Mouse (Mus musculus) urinary bladder, postnatal 10 days (tissue): Measurements from ENCODE around the gene Rhox11.
"Not testable (repeated sequence)": the region's sequence is repeated elsewhere in the genome, so short reads cannot be mapped to it uniquely, and the experiment has no call there.

Experiments used
- DNase-seq: peaks from one replicate; pipeline ENCODE4 v3.0.0; 2022; ENCODE audit warnings: low spot score

Rhox11 gene

DNA sequence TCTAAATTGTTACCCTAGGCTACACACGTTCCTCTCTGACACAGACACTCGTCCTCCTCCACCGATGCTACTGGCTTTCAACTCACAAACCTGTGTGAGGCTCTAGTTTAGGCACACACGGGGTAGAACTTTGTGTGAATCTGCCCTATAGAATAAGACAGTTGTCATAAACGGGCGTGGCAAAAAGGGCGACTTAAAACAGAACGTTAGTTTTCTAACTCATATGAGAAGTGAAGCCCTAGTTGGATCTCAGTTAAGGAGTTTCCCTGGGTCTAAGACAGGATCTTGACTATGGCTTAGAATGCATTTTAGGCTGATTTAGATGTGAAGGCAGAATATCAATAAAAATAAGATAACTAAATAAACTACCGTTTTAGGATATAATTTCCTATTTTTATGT is at the start of gene Rhox11:
Gene Rhox11 (minus strand): TSS at position 101 of the 400 bp plus-strand sequence.
- no peak for DNase-seq

DNA sequence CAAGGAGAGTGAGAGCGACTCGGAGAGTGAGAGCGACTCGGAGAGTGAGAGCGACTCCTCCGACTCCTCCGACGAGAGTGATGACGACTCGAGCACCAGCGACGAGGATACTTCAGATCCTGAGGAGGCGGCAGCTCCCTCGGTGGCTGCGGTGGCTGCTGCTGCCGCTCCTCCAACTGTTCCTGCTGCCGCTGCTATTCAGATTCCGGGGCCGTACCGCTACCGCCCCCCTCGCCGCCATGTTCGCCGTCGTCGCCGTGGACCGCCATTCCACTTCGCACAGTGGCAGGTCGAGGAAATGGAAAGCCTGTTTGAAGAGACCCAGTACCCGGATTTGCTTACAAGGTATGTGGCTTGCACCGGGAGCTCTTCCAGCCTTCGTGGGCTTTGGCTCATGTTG is 36.5 kb upstream of the Rhox11 start:
- DNase-seq: no peak

DNA sequence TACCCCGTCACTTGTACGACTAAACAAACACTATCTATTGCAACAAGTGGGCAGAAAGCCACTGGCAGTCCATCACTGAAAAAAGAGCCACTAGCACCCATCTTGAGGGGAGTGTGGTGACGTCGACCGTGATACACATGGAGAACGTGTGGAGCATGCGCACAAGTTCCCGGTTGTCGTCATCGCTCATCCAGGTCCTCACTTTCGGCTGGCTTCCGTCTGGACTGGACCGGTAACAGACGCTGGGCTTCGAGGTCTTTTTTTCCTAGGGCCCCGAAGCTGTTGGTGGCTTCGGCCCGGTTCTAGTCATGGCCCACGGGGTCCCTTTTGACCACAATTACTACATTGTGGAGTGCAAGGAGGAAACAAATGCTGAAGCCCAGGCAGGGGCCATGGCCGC is 36.0 kb upstream of the Rhox11 start, which contains the start of gene Rhox13:
Gene Rhox13 (plus strand): TSS at position 238 of the 400 bp plus-strand sequence.
- DNase-seq: no peak

DNA sequence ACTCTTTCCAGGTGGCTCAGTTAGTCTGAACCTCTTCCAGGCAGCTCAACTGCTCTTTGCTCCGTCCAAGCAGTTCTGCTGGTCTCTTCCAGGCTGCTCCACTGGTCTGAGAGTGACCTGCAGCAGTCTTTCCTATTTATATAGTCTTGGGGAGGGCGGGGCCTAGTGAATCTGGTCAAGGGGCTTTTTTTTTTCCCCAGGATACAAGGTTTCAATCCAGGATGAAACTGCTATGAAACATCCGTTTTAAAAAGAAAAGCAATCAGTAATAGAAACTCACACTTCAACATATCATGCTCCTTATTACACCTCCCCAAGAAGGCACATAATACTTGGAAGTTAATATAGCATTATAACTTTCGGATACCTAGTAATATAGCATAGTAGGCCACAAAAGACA is 25.9 kb upstream of the Rhox11 start, which contains the start of gene Rhox12:
Gene Rhox12 (minus strand): TSS at position 101 of the 400 bp plus-strand sequence.
- no peak for DNase-seq

DNA sequence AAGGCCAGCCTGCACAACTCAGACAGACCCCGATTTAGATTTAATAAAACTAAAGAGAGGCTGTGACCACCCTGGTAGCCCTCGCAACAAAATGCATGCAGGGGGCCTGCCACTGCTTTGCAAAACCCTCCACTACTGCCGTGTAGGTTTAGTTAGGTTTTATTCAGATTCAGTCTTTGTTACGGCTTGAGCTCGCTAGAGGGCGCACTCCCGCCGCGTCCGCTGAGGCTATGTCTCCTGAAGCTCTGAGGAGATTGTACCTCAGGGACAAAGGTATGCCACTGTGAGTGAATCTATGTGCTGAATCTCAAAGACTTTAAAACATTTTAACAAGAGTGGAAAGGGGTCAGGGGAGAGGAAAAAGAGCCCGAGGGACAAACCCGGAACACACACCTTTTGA is 715 bp downstream of the Rhox11 start:
- no peak for DNase-seq

DNA sequence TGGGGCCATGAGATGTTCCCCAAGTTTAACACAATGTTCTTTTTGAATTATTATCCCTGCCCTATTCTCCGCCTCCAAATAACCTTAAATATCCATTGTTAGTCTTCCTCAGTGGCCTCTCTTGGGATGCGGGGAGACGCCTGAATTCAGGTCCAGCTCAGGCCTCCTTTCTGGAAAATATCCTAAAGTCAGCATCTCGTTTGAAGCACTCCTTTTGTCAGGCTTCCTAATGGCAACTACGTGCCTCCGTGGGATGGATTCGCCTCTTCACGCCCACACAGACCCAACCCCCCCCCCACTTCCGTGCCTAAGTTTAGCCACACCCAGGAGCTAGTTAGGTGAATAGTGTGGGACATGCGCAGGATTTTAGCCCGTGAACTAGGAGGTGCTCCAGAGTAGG is 18.8 kb downstream of the Rhox11 start, which contains the start of gene Rhox10:
Gene Rhox10 (plus strand): TSS at position 301 of the 400 bp plus-strand sequence.
- no peak for DNase-seq

DNA sequence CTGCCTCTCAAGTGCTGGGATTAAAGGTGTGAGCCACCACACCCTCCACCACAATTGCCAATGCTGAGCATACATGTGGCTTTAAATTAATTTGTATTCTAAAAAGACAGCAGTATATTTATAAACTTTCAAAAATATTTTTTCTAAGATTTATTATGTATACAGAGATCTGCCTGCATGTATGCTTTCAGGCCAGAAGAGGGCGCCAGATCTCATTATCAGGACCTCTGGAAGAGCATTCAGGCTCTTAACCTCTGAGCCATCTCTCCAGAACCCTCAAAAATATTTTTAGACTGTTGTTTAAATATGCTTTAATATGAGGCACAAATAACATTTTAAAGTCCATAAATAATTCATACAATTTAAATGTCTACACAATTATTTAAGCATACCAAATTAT is 23.4 kb downstream of the Rhox11 start:
- DNase-seq: no peak

DNA sequence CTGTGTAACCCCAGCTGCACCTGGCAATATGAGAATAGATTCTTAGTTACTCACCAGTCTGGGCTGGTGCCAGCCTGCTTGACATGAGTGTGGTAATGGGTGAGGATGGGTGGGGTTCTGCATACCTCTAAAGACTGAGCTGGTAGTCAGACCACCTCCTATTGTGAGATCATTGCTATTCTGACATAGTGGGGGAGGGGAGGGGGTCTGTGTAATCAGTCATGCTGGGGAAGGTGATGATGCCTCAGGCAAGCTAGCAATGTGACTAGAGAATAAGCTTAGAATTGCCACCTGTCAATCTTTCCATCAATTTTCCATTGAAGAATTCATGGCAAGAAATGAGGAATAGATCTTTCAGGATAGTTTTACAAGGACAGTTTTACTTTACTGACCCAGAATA is 41.9 kb downstream of the Rhox11 start, which contains the start of gene Btg1-ps2:
Gene Btg1-ps2 (minus strand): TSS at position 101 of the 400 bp plus-strand sequence.
- not testable (repeated sequence) for DNase-seq

DNA sequence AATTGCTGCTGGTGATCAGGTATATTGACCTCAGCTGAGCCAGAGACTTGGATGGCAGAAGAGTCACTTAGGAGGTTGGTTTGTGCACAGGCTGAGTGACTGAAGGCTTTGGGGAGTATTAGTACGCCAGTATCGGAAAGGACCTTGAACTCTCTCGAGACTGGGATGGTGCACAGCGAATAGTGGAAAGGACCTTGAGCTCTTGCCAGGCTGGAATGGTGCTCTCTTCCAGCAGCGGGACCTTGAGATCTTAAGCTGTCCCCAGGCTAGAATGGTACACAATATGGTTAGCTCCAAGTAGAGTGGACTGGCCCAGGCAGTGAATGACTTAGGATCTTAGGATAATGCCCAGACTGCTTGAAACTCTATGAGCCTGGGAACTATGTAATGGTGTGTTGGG is 45.3 kb downstream of the Rhox11 start:
- DNase-seq: no peak

DNA sequence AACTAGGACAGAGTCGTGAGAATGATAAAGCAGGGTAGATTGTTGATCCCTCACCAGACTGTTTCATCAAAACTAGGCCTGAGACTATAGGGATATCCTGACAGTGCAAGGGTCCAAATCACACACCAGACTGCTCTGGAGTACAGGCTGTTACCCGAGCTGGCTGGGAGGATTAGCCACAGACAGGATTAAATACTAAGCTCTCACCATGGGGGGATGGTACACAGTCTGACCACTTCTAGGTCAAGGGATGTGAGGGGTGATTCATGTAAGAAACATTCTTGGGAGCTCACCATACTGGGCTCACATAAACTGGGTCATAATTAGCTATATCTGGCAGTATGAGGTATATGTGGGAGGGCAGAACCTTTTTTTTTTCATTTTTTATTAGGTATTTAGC is 51.1 kb downstream of the Rhox11 start:
- DNase-seq: no peak
